In genomic region chr5:63821860-63822259, GRCm38 (mm10) we compare ENCODE assay signal across 17 mouse cellular contexts. TPM values are rescaled to one million over a fixed set of nuclear protein-coding genes. Genes with fewer than 3 reads are reported as not detected.
A peak's percentile ranks its signal among the peaks of the same experiment; 100 is the strongest.
DNase-seq lines count a peak whose midpoint lies in the region; ATAC-seq lines count a peak whose summit lies in the region.
"Had no signal": no experiment of that assay in that cellular context is flagged by ENCODE, and none has a peak within 500 bp of the region (broad histone marks: within the 10 kb centered on the region; RNA-seq: fewer than 3 reads in every experiment).

No protein-coding gene starts in this region.

- no peak overlapping the region for H3K4me3 ChIP-seq in heart, embryonic 12.5 days
- H3K4me3 ChIP-seq in lung, embryonic 15.5 days, result no peak overlapping the region
- no peak overlapping the region for H3K4me3 ChIP-seq in liver, embryonic 15.5 days (replicated peaks)
- H3K4me3 ChIP-seq in stomach, embryonic 16.5 days (replicated peaks; ENCODE audit: low read length), result no peak overlapping the region
- H3K4me3 ChIP-seq: embryonic facial prominence, embryonic 10.5 days; forebrain, embryonic 13.5 days; layer of hippocampus, adult 2 months; neural tube, embryonic 12.5 days had no signal

- intact Hi-C loops in heart, postnatal 25 days (cut with DNase I), result no loop called here

- WGBS in heart, embryonic 12.5 days, result 31% methylated on average over 8 of the region's 8 CpGs
- 26% methylated on average over 8 of the region's 8 CpGs for WGBS in lung, embryonic 15.5 days
- WGBS in liver, embryonic 15.5 days (ENCODE audit: insufficient replicate concordance), result 17% methylated on average over 8 of the region's 8 CpGs
- WGBS in stomach, embryonic 16.5 days, result 53% methylated on average over 8 of the region's 8 CpGs

- H3K27me3 ChIP-seq in heart, embryonic 12.5 days (replicated peaks), result no peaks in the 10 kb centered on the region
- no peaks in the 10 kb centered on the region for H3K27me3 ChIP-seq in lung, embryonic 15.5 days
- no peaks in the 10 kb centered on the region for H3K27me3 ChIP-seq in liver, embryonic 15.5 days
- no peaks in the 10 kb centered on the region for H3K27me3 ChIP-seq in stomach, embryonic 16.5 days (ENCODE audit: control insufficient read depth, insufficient read depth, low read length)
- H3K27me3 ChIP-seq: CH12.LX; forebrain, embryonic 13.5 days; neural tube, embryonic 12.5 days had no signal

- H3K4me1 ChIP-seq in heart, embryonic 12.5 days (replicated peaks), result peaks cover 9% of the 10 kb centered on the region; the same call in 1 of the 2 replicates
- peaks cover 44% of the 10 kb centered on the region for H3K4me1 ChIP-seq in lung, embryonic 15.5 days
- H3K4me1 ChIP-seq in liver, embryonic 15.5 days (replicated peaks), result peaks cover 54% of the 10 kb centered on the region
- peaks cover 11% of the 10 kb centered on the region for H3K4me1 ChIP-seq in stomach, embryonic 16.5 days (ENCODE audit: control insufficient read depth, insufficient read depth, low read length)
- H3K4me1 ChIP-seq: forebrain, embryonic 13.5 days; neural tube, embryonic 12.5 days had no signal

- DNase-seq in heart, postnatal 25 days (ENCODE audit: low spot score), result no peak
- DNase-seq in lung, postnatal 36 days, result no peak
- no peak for DNase-seq in thymus, postnatal 14 days
- DNase-seq: adrenal gland, postnatal 10 days; cerebellum, adult 2 months; kidney, adult 9 months had no signal

- ATAC-seq in heart, embryonic 12.5 days (ENCODE audit: insufficient number of reproducible peaks, low FRiP score), result peak; percentile 57; the same call in 1 of the 2 replicates
- ATAC-seq in lung, embryonic 15.5 days (ENCODE audit: borderline replicate concordance, extremely low read depth, low FRiP score, low TSS enrichment), result no peak
- peak; percentile 80 for ATAC-seq in liver, embryonic 15.5 days (ENCODE audit: insufficient read depth)
- ATAC-seq in stomach, embryonic 16.5 days (ENCODE audit: insufficient read depth, low FRiP score), result 0 out of 2 replicates have a peak, but pooled peaks have one; percentile 9
- no peak for ATAC-seq in cerebellum, adult (ENCODE audit: insufficient number of reproducible peaks, low FRiP score, low TSS enrichment)
- ATAC-seq: forebrain, embryonic 13.5 days had no signal

- no peaks in the 10 kb centered on the region for H3K9me3 ChIP-seq in heart, embryonic 12.5 days (replicated peaks)
- H3K9me3 ChIP-seq in lung, embryonic 15.5 days, result no peaks in the 10 kb centered on the region
- H3K9me3 ChIP-seq in liver, embryonic 15.5 days (replicated peaks), result no peaks in the 10 kb centered on the region
- no peaks in the 10 kb centered on the region for H3K9me3 ChIP-seq in stomach, embryonic 16.5 days (replicated peaks; ENCODE audit: control insufficient read depth, low read length)
- H3K9me3 ChIP-seq: embryonic facial prominence, embryonic 10.5 days; forebrain, embryonic 13.5 days; neural tube, embryonic 12.5 days had no signal

- H3K9ac ChIP-seq in heart, embryonic 12.5 days, result no peak overlapping the region
- no peak overlapping the region for H3K9ac ChIP-seq in lung, embryonic 15.5 days
- no peak overlapping the region for H3K9ac ChIP-seq in liver, embryonic 15.5 days
- H3K9ac ChIP-seq in stomach, embryonic 16.5 days (ENCODE audit: low read length), result no peak overlapping the region
- H3K9ac ChIP-seq: forebrain, embryonic 13.5 days; neural tube, embryonic 12.5 days had no signal

- no peaks in the 10 kb centered on the region for H3K36me3 ChIP-seq in heart, embryonic 12.5 days
- H3K36me3 ChIP-seq in lung, embryonic 15.5 days, result no peaks in the 10 kb centered on the region
- no peaks in the 10 kb centered on the region for H3K36me3 ChIP-seq in liver, embryonic 15.5 days (replicated peaks)
- H3K36me3 ChIP-seq in stomach, embryonic 16.5 days (ENCODE audit: control insufficient read depth, insufficient read depth, low read length), result no peaks in the 10 kb centered on the region
- H3K36me3 ChIP-seq: embryonic facial prominence, embryonic 10.5 days; neural tube, embryonic 12.5 days had no signal

- no peak overlapping the region for H3K4me2 ChIP-seq in heart, embryonic 12.5 days
- no peak overlapping the region for H3K4me2 ChIP-seq in lung, embryonic 15.5 days
- no peak overlapping the region for H3K4me2 ChIP-seq in liver, embryonic 15.5 days
- no peak overlapping the region for H3K4me2 ChIP-seq in stomach, embryonic 16.5 days (ENCODE audit: low read depth, low read length)
- H3K4me2 ChIP-seq: forebrain, embryonic 13.5 days; midbrain, embryonic 11.5 days; neural tube, embryonic 12.5 days had no signal

- no peak overlapping the region for H3K27ac ChIP-seq in heart, embryonic 12.5 days (ENCODE audit: poor library complexity, severe bottlenecking)
- peak overlapping the region; percentile 50; the same call in 1 of the 2 replicates for H3K27ac ChIP-seq in lung, embryonic 15.5 days
- H3K27ac ChIP-seq in liver, embryonic 15.5 days (replicated peaks), result peak overlapping the region; percentile 72
- H3K27ac ChIP-seq in stomach, embryonic 16.5 days (ENCODE audit: low read length), result peak overlapping the region; percentile 50
- H3K27ac ChIP-seq: embryonic facial prominence, embryonic 10.5 days; forebrain, embryonic 13.5 days; layer of hippocampus, adult 2 months; neural tube, embryonic 12.5 days had no signal

RNA-seq across cellular contexts. Expression of gene 0610040J01Rik, which starts 9.7 kb away (rescaled TPM):
- 0.60 and 0.87 TPM in 2 replicates for polyA plus RNA-seq in heart, embryonic 12.5 days (2016; fragmentation: Nextera tagmentation; extraction: Ambion mirVana)
- total RNA-seq in heart, postnatal 25 days (2021), result 1 to 10 TPM; 2.1 TPM
- 25.7 and 28.9 TPM in 2 replicates for polyA plus RNA-seq in lung, embryonic 15.5 days (2015; fragmentation: Nextera tagmentation; extraction: Ambion mirVana)
- polyA plus RNA-seq in liver, embryonic 15.5 days (2015; fragmentation: Nextera tagmentation; extraction: Ambion mirVana), result 20.4 and 24.6 TPM in 2 replicates
- 53.9 and 62.5 TPM in 2 replicates for polyA plus RNA-seq in stomach, embryonic 16.5 days (2015; fragmentation: Nextera tagmentation; extraction: Ambion mirVana)
- total RNA-seq: CH12.LX had no signal

Comparison
In these comparisons a context has a peak if more than half of its experiments do, and no peak if none do; other contexts are left out.
1. ATAC-seq: peak in heart, embryonic 12.5 days (single experiment), liver, embryonic 15.5 days (single experiment) and stomach, embryonic 16.5 days (single experiment); none in lung, embryonic 15.5 days (single experiment) and cerebellum, adult (single experiment).
2. RNA of gene 0610040J01Rik, which starts 9.7 kb away (polyA plus RNA-seq): 53.9 to 62.5 TPM in stomach, embryonic 16.5 days, 25.7 to 28.9 TPM in lung, embryonic 15.5 days and 20.4 to 24.6 TPM in liver, embryonic 15.5 days; 0.60 to 0.87 TPM in heart, embryonic 12.5 days; every median in the first group is over 10 times any median in the second.